Mouse (Mus musculus) liver, postnatal 0 days (tissue): ENCODE measurements around the gene Adck2.

ENCODE experiments used
- CTCF ChIP-seq: sonication (generic); IDR thresholded peaks from 2 replicates; pipeline ENCODE4 v1.5.1; 2016; ENCODE audit warnings: antibody characterized with exemption, low read depth
- EP300 ChIP-seq: IDR thresholded peaks from 2 replicates; pipeline ENCODE4 v1.6.1; 2016; ENCODE audit warnings: antibody characterized with exemption, low read depth, mild to moderate bottlenecking

GRCm38 (mm10) chr6:39562166-39563015 lies 11.3 kb upstream of the Adck2 start:
- TF ChIP-seq CTCF (peak; percentile 92), EP300 (no peak)
